Mouse (Mus musculus) CH12F3 (cell line): Measurements from ENCODE around the gene B3gnt6.

ENCODE experiments used
- in situ Hi-C: fragments of 300-500 bp; cut with MboI; formaldehyde crosslinking; loops from 2 replicates; pipeline ENCODE4 v1.14.3; 2020; ENCODE audit warnings: low sequenced_read_pairs

Gene B3gnt6

DNA sequence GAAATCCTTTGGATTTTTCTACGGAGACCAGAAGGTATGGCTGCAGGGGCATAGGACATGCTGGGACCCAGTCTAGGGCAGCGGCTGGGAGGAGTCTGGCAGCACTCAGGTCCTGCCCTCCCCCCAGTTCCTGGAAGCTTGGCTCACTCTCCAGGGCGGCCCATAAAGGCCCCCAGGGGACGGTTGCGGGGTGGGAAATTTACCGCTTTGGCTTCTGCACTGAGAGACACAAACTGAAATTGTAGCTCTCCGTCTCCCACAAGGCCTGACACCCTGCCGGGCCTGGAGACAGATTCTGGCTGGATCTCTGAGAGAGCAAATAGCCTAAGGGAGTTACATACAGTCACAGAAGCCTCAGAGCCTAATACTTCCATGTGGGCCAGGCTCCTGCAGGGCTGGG is 46.9 kb downstream of the B3gnt6 start:
- in situ Hi-C loops = no loop called here

GRCm38 (mm10) chr7:98150525-98150924 is 48.8 kb downstream of the B3gnt6 start:
- in situ Hi-C loops = no loop called here

DNA sequence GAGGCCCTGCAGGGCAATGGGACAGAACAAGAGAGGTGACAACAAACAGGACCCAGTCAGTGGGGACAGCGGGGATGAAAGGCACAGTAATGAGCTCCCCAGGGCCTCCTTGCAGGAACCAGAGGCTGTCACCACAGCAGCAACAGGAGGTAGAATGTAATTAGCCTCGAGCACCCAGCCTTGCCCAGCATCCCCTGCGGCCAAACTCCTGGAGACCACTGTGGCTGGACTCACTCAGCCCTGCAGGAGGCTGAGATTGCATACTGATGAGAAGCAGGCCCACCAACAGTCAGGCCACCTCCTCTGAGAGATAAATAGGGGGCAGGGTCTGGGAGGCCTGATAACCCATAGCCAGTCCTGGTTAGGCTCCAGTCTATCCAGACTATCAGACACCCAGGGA is 49.5 kb downstream of the B3gnt6 start:
- in situ Hi-C loops = no loop called here

GRCm38 (mm10) chr7:98148721-98149407 is 50.4 kb downstream of the B3gnt6 start:
- in situ Hi-C loops = no loop called here

- in situ Hi-C loops = no loop called here
Observed at GRCm38 (mm10) chr7:98147766-98148165, 51.5 kb downstream of the B3gnt6 start.

DNA sequence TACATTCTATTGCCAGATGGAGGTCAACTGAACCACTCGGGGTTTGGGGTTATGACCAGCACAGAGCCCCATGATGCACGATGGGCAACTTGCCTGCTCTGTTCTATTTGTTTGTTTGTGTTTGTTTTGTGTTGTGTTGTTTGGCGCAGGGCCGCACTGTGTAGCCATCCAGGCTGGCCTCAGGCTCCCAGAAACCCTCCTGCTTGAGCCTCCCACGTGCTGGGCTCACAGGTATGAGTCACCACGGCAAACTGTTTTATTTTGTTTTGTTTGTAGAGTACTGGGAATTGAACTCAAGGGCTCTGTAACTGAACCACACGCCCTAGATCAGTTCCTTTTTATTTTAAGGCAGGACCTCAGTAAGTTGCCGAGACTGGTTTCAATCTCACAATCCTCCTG is 52.8 kb downstream of the B3gnt6 start:
- in situ Hi-C loops = no loop called here

DNA sequence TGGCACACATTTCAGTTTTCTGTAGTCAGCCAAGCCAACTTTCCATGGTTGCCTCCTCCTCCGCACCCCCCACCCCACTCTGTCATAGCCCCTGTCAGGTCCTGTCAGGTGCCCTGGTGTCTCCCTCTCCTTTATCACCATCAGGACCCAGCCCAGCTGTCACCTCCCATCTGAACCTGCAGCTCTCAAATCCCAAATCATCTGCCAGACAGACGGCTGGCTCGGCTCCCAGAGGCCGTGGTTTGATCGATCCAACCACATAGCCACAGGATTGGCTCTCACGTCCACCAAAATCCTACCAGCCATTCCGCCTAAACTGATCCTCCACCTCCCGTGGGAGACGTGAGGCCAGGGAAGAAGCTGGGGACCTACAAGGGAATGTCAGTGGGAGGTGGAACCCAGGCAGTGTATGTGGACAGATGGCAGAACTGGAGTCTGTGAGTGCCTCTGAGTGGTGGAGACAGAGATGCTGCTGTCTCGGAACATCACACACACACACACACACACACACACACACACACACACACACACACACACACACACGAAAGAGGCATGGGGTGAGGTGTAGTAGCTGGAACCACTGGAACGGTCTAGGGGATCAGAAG is 53.3 kb downstream of the B3gnt6 start:
- in situ Hi-C loops = no loop called here

- in situ Hi-C loops = no loop called here
Observed at GRCm38 (mm10) chr7:98145402-98145801, 53.9 kb downstream of the B3gnt6 start, which contains the start of gene Omp. Gene Omp, minus strand, starts transcription at chr7:98145502.

GRCm38 (mm10) chr7:98142648-98143047 is 56.6 kb downstream of the B3gnt6 start:
- in situ Hi-C loops = no loop called here
